Mouse (Mus musculus) skeletal muscle tissue, adult 2 months (tissue): Measurements from ENCODE around the gene Atp8a2.
A peak's percentile ranks its signal among the peaks of the same experiment; 100 is the strongest.
"Not testable (repeated sequence)": the region's sequence is repeated elsewhere in the genome, so short reads cannot be mapped to it uniquely, and the experiment has no call there.

ENCODE experiments used
- DNase-seq: peaks from one replicate; pipeline ENCODE4 v3.0.0-alpha.2; 2012; ENCODE audit warnings: low read depth, low spot score

The Atp8a2 gene

DNA sequence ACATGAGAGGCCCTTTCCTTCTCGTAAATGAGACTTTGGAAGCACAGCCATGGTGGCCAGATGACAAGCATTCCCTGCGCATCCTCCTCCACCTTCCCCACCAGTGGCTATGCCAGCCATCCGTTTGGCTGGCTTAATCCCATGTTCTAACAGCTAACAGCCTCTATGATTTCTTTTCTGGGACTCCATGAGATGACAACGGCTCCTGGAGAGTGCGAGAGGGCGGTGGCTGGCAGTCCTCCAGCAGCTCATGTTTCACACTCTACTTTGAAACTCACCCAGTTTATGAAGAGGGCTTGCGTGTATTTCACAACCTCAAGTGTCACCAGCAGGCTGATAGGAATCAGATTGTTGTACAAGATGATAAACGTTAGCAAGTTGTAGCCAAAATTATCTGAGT, 170.3 kb downstream of the Atp8a2 start:
- DNase-seq = peak; percentile 77

DNA sequence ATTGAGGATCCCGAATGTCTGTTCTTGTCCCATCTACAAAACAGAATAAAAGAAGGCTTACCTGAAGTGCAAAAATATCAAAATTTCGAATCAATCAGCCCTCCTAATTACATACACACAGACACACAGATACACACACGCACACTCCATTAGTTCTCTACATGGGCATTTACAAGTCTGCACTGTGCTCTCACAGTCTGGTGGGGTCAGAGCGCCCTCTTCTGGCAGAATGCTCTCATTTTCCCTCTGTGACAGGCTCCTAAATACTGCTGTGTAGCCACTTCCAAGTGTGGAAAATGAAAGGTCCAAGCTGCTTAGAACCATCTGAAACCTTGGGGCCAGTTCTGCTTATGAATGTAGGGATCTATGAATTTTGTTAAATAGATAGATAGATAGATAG, 181.1 kb downstream of the Atp8a2 start:
- peak; percentile 71 for DNase-seq

DNA sequence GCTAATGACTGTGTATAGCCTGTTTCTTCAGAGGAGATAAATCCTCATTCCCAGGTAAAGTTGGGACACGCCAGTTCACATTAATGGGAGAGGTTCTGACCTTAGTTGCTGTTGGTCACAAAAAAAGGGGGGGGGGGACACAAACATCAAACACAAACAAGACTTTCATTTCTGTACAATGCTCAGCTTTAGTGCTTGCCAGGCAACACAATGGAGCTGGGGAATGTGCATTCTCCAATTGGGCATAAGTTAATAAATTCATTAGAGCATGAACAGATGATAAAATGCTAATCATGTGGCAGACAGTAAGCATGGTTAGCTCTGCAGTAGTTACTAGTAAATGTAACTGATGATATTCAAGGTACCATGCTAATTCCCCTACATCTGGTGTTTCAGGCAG, 195.2 kb downstream of the Atp8a2 start:
- no peak for DNase-seq

DNA sequence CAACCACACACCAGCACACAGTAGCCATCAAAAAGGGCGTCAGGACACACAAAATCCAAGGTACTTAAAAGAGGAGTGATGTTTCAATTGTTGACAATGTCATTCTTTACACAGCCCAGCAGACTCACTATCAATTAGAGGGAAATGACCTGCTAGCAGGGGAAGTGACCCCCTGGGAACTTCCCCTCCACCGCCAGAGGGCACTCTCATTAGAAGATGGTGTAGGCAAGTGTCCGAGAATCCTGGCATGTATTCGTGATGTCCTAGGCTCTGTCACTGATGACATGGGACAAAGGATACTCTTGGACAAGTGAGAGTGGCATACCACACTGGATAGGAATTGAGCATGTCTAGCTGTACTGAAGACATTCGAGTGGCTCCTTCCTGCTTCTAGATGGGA, 208.1 kb downstream of the Atp8a2 start:
- DNase-seq = no peak

DNA sequence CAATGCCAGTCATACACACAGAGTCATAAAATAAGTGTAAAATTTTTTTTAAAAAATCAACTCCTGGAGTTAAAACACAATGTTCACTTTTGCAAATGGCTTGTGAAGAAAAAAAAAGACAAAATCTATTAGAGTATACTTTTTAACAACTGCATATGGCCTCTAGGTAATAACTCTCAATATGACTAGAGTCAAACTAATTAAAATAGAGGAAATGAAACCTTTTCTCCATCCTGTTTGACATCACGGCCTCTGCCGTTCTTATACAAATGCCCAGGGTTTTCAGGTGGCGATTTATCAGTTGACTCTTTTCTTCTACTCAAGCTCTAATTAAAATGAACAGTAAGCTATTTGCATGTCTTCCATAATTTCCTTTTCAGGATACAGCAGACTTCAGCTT, 209.0 kb downstream of the Atp8a2 start:
- no peak for DNase-seq

DNA sequence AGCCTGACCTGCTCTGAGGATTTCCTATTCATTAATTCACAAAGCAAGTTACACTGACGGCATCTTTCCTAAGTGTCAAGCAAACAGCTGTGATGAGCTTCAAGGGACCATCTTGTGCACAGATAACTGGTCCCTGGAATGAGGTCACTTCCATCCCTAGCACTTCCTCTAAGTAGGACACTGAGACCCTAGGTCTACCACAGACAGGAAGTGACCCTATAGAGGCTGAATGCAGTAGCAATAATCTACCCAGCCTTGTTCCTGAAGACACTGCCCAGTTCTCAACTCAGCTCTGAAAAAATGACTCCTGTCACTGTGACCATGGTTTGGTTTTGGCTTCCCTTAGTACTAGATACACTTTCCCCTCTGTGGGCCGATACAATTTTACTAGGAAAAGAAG, 219.0 kb downstream of the Atp8a2 start:
- no peak for DNase-seq

DNA sequence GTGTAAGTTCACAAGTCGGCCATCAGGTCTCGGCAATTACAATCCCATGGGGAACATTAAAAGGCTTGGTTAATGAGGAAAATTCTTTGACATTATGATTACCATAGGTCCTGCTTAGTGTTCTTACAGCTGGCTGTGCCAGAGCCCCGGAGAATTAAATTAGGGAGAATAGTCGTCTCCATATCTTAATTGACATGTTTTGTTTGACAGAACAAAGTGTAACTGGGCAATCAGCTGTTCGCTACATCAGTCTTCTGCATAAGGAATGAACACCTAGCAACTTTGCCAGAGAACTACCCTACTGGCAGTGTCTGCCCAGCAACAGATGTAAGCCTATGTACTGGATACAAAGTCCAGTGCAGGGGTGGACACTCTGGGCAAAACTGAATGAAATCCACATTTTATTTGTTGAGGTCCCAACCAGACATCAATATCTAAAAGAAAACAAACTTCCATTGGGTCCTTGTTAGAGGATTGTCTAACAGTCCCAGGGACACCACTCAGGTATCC, 225.7 kb downstream of the Atp8a2 start:
- no peak for DNase-seq

DNA sequence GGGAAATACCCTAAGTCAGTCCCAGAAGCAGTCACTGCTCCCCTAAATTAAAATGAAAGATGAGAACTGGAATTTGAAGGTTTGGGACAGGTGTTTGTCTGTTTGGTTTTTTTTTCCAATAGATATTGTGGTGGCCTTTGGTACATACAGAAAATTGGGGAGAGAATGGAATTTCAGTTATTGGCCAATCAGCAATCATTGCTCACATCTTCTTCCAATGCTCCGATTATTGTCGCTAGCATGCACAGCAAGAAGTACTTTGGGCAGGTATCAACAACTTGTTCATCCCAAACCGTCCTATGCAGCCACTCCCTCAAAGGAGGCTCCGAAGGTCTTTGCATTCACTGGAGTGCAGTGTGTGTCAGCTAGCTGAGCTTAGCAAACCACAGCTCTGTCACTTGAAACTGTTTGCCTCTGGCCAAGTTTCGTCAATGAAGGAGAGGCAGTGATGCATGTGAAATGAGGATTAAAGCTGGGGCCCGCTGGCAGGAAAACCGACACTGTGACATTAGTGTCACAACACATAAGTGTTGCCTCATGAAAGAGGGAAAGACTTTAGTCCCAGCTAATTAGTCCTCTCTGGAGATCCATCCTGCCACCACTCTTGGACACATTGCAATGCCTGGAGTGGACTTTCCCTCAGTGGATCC, 227.4 kb downstream of the Atp8a2 start:
- peak; percentile 79 for DNase-seq

DNA sequence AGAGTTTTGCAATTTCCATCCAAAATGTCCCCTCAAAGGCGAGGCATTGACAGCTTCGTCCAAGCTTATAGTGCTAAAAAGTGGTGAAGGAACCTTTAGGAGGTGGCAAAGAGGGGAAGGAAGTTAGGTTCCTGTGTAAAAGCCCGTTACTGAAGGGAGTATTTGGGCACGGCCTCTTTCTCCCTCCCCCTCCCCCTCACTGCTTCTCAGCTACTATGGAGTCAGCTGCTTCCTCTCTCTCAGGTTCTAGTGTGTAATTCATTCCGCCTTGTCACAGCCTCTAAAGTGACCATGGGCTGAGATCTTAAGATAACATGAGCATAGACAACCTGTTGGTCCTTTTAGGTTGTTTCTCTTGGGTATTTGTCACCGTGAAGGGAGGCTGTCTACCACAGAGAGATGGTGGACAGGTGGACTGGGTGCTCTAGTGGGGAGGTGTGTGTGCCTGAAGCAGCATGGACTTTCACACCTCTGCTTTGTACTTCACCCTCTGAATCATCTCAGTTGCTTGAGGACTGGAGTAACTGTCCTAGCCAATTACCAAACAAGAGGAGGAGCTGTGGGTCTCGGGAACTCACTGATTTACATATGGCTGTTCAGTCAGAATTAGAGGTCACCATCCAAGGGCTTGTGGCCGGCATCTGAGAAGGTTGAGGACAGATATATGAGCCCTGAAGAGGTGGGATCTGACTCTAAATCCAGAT, 229.0 kb downstream of the Atp8a2 start:
- no peak for DNase-seq

DNA sequence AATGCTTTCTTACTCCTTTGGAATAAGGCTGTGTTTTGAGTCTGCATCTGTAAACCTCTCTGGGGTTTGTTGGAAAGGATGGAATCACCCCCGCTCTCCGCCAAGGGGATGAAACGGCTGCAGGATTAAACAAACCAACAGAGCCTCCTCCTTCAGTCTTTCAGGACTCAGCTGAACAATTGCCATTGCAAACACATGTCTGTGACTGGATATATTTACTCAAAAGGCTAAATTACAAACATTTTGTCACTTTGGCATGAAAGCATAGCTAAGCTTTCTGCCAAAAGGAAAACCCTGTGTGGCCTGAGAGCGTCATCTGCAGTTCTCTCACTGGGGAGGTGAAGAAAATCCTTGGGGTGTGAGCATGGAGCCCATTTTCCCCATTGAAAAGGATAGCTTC, 230.0 kb downstream of the Atp8a2 start:
- DNase-seq = no peak

DNA sequence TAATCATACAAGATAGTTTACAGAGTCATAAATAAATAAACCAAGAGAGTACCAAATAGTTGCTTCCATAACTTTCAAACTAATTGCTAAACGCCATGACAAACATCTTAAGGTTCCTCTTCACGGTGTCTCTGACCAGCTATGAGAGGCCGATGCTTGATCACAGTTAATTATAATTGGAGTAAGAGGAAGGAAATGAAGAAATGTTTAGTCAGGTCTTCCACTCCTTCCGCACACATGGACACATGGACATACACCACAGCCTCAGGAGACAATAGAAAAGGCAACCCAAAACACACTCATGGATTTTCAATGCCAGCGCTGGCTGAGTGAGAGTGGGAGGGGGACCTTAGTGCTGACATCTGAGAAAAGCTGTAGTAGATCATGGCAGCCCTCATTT, 232.4 kb downstream of the Atp8a2 start:
- no peak for DNase-seq

DNA sequence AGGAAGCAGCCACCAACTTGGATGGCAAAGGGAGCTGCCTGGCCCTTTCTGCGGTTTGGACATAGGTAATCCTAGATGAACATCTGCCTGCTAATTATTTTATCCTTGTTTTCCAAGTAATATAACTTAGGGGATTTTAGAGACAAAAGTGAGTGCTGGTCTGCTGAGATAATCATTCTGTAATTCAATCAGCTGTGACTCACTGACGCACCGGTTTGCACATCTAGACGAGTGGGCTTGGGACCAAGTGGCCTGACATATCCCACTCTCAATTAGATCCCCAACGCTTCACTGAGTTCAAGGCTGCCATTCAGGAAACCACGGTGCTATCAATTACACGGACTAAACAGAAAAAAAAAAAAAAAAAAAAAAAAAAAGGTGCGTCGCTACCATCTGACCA, 236.0 kb downstream of the Atp8a2 start:
- no peak for DNase-seq

DNA sequence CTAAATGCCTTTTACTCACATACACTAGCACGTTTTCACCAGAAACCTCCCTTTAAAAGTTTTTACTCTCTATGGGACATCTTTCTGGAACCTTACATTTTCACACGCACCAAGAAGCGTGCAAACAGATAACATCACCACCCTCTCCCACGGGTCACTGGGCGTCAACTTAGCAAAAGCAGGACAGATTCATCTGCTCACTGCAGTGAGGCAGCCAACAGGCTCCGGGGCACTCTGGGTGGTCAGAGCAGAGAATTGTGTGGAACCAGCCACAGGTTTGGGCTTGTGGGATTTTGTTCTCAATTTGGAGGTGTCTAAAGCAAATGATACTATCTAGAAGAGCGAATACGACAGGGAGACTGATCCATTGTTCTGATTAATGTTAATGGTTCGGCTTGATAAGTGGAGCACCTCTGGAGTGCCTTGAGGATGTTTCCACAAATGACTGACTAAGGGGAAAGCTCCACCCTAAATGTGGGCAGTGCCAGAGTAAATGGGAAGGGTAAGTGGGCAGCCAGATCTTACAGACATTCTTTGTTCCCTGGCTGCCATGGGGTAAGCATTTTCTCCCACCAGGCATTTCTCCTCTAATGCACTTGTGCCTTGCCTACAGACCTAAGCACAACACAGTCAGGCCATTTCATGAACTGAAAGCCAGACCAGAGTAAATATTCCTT, 236.6 kb downstream of the Atp8a2 start:
- no peak for DNase-seq

DNA sequence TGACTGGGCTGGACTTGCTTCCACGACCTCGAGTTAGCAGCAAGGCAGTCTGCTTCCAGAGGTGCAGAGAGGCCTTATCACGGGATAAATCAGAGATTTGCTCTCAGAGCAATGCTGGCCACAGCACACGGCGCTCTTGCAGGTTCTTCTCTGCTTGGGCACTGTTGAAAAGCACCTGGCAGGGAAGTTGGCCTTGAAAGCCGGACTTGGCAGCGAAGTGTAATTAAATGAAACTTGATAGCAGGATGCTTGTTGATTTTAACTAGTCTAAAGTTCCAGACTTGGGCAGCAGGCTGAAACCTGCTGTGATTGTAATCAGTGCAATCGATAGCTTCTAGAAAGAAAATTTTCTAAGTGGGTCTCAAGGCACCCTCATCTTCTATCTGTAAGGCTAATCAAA, 237.3 kb downstream of the Atp8a2 start:
- no peak for DNase-seq

DNA sequence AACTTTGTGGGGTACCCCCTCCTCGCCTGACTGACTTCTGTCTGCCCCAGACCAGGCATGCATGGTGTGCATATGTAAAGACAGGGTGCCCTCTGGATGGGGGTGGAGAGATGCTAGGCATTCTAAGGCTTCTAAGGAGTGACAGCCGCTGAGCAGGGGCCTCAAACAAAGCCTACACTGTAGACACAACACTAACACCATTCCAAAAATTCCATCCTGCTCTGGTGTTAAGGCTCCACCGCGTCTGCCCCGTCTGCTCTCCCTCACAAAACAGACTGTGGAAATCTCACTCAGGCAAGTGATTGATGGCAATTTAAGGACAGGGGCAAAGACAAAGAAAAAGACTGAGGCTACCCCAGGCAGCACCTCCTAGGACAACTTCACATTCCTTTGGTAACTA, 247.0 kb downstream of the Atp8a2 start:
- DNase-seq = no peak

DNA sequence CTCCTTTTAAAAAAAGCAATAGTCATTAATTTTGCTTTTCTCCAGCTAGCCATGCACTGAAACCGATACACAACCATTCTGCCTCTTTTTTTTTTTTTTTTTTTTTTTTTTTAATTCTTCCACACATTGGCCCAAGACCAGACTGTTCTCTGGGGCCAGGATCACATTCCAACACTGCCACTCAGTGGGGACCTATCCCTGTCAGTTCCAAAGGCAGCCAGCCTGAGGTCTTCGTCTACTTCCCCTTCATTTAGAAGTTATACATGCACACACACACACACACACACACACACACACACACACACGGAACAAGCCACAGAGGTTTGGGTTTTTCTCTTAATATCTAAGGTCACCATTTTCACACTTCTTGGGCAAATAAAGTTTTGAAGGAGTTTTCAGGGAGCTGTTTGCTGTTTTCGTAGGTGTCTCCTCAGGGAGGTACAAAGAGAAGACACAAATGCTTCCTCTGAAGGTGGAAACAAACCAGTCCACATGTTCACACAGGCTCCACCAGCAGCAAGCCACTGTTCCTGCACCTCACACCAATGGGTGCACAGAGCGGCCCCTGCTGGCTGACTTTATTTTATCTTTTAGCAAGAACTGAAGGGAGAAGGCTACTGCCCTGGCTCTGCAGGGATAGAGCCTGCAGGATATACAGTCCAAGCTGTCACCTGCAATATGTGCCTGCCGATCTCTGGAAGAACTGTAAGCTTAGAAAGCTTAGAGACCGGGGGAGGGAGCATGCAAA, 253.9 kb downstream of the Atp8a2 start:
- peak; percentile 64 for DNase-seq

DNA sequence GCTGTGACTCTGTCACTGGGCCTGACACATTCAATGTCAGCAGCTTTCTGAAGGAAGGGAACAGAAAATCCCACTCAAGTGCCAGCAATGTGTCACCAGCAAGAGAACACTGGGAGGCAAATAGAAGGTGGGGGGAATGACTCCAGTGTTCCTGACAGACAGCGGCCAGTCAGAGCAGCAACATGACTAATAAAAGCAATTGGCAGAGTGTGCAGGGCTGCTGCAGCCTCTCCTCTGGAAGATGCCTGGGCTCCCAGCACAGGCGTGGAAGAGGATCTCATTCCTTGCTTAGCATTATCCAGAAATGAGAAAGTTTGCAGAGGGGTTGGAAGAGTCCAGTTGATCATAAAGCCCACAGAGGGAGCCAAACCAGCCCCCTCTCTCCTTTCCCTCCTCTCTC, 254.8 kb downstream of the Atp8a2 start:
- DNase-seq = peak; percentile 30

DNA sequence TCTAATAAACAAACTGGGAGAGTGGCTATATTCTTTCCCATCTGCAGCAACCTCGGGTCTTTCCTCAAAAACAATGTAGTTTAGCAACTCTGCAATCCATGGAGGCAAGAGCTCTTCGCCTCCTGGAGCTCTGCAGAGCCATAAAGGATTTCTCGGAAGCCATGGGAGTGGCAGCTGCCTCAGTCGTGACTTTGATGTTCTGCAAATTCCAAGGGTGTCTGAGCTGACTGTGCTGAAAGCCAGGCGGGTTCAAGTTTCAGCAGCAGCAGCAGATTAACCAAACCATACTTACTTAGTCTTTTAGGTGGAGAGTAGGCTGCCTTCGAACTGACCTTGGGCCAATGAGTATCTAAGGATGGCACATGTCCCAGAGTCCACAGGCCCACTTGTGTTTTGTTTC, 264.6 kb downstream of the Atp8a2 start:
- DNase-seq = no peak

DNA sequence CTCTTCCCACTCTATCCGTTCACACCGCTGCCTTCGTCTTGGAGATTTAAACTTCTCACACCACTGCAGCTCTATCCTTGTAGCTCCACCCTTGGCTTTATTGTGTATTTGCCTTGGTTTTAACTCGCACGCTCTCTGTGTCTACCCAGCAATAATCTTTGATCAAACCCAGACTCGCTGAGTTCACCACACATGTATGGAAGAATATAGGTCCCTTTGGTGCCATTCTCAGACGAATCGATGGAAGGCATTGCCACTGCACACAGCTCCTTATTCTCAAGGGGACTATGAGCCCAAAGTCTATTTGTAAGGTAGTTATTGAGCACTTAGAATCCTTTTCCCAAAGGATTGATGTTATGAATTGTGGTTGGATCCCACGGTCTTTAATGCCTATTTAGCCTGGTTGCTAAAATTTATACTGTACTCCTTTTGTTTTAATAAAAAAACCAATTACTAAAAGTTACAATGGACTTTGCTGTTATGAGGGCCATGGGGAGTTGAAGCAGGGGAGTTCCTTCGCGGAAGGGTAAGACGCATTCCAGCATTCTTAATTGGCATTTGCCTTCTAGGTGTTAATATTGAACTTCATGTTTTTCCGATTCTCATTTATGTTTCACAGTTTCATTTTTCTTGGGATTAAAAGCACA, 265.4 kb downstream of the Atp8a2 start:
- no peak for DNase-seq

DNA sequence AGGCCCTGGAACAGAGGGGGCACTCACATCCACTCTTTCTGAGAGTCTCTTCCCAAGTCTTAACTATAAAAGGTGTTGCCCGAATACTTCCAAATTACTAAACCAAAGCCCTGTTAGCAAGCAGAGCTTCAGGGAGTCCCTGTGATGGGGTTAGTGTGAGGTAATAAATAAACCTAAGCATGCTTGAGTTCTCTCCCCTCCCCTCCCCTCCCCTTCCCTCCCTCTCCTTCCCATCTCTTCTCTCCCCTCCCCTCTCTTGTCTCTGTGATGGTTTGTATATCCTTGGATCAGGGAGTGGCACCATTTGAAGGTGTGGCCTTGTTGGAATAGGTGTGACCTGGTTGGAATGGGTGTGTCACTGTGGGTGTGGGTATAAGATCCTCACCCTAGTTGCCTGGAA, 267.8 kb downstream of the Atp8a2 start:
- DNase-seq = not testable (repeated sequence)

DNA sequence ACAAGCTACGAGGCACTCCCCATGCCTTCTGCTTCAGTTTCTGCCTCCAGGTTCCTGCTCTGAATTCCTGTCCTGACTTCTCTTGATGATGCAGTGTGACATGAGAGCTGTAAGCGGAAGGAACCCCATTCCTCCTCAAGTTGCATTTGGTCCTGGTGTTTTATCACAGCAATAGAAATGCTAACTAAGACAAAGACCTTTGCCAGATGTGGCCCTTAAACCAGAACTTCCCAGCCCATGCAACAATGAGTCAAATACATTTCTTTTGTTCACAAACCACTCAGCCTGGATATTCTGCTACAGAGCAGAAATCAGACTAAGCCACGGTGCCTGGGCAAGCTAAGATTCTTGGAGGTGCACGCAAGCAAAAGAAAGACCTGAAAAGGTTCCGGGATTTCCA, 268.2 kb downstream of the Atp8a2 start:
- DNase-seq = no peak

DNA sequence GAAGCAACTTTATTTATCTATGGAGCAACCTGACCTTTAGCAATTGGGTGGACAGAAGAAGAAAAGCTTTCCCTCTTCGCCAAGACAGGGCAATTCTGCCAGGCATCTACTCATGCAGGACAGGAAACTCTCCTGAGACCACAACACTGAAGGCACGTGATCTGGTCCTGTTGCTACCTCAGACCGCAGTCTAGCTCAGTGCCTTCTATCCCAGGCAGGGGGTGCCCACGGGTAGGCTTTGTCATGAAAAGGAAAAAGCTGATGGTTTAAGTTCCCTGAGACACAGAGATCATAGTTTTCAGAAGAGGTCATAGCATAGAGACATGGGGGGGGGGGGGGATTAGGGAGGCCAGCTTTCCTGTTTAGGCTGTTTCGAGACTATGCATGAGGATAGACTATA, 269.2 kb downstream of the Atp8a2 start:
- DNase-seq = no peak
